Mouse (Mus musculus) cerebellum, adult 8-10 months (tissue): ENCODE results near the gene Mark1.

Source experiments
- DNase-seq: peaks from one replicate; pipeline ENCODE4 v3.0.0; 2022

Mark1 gene

GRCm38 (mm10) chr1:184846973-184847372, 152.4 kb downstream of the Mark1 start:
- DNase-seq, result no peak
